Mouse (Mus musculus) ES-Bruce4 (cell line): ENCODE data around the gene Pde7b. TPM values are rescaled to one million over a fixed set of nuclear protein-coding genes. Genes with fewer than 3 reads are reported as not detected.

Experiments used
- H3K27ac ChIP-seq: 2 replicates; pipeline ENCODE4 v1.5.1; 2012; ENCODE audit warnings: low read length, inconsistent platforms; ENCODE audit not compliant: insufficient read depth
- H3K27me3 ChIP-seq: 2 replicates; pipeline ENCODE4 v1.6.1; 2012; ENCODE audit warnings: mild to moderate bottlenecking, low read length, inconsistent platforms; ENCODE audit not compliant: control insufficient read depth, poor library complexity, insufficient read depth, severe bottlenecking
- H3K36me3 ChIP-seq: 2 replicates; pipeline ENCODE4 v1.6.1; 2012; ENCODE audit warnings: inconsistent platforms, mild to moderate bottlenecking, low read length, moderate library complexity; ENCODE audit not compliant: control insufficient read depth, poor library complexity, insufficient read depth, severe bottlenecking
- H3K4me1 ChIP-seq: one replicate; pipeline ENCODE4 v1.8.1; 2011; ENCODE audit warnings: low read length; ENCODE audit not compliant: control insufficient read depth, insufficient read depth
- H3K4me3 ChIP-seq: 2 replicates; pipeline ENCODE4 v1.5.1; 2011; ENCODE audit warnings: low read depth, mild to moderate bottlenecking, low read length
- H3K9ac ChIP-seq: 2 replicates; pipeline ENCODE4 v1.6.1; 2012; ENCODE audit warnings: low read depth, mild to moderate bottlenecking, inconsistent platforms; ENCODE audit not compliant: poor library complexity, severe bottlenecking
- H3K9me3 ChIP-seq: replicated peaks from 2 replicates; pipeline ENCODE4 v1.6.1; 2012; ENCODE audit warnings: mild to moderate bottlenecking, low read length, inconsistent platforms; ENCODE audit not compliant: control insufficient read depth, poor library complexity, insufficient read depth, severe bottlenecking
- CTCF ChIP-seq: IDR thresholded peaks from one replicate; pipeline ENCODE4 v1.8.1; 2011; ENCODE audit warnings: low read depth, low read length
- EP300 ChIP-seq: IDR thresholded peaks from 2 replicates; pipeline ENCODE4 v1.6.1; 2011; ENCODE audit warnings: low read depth, low read length; ENCODE audit not compliant: insufficient read depth
- POLR2A ChIP-seq: IDR thresholded peaks from one replicate; pipeline ENCODE4 v1.8.1; 2011; ENCODE audit warnings: low read length; ENCODE audit not compliant: insufficient read depth
- polyA plus RNA-seq: library from polyadenylated mRNA; stranded (reverse); fragments of >200 nt; gene quantifications from 2 replicates; pipeline ENCODE4 v1.2.4, GENCODE M21; 2011; ENCODE audit warnings: low read depth; ENCODE audit not compliant: missing spikeins, insufficient read depth, insufficient read length

Pde7b gene
- polyA plus RNA-seq, 1 experiment: 0.18 TPM

DNA sequence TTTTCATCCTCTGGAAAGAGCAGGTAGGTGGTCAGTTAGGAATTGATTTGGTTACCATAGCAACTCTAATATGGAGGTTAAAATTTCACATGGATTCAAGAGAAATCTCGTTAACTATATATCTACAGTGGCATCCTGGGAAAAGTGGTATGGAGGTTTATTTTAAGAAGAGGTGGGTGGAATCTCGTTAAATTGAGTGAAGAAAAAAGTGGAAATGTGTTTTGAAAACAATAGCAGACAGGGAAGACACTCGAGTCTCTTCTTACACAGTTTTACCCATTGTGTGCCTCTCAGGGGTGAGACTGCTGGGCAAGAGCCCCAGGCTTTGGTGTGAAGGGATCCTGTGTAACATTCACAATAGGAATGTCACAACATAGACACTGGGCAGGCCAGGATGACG is 56.3 kb downstream of the Pde7b start:
- Histone ChIP-seq H3K36me3 (no peaks in the 10 kb centered on the region), H3K27me3 (no peaks in the 10 kb centered on the region), H3K4me1 (no peaks in the 10 kb centered on the region), H3K9ac (no peak overlapping the region), H3K4me3 (no peak overlapping the region), H3K27ac (no peak overlapping the region), H3K9me3 (no peaks in the 10 kb centered on the region)
- TF ChIP-seq POLR2A (no peak), EP300 (no peak), CTCF (no peak)

DNA sequence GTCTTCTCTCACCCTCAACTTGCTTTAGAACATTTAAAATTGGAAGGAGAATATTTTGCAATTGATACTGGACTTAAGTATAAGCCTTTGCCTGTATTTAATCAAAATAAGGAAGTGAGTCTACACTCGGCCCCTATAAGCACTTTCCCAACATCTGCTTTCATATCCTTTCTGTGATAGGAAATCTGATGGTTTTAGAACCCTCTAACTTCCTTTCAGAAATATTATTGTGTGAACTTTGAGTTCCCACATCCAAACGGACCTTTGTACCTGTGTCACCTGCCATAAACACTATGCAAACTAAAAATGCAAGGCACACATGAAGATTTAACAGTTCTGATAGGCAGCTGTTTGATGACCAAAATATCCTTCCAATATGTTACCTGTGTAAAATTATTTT is 58.2 kb downstream of the Pde7b start:
- Histone ChIP-seq H3K36me3 (no peaks in the 10 kb centered on the region), H3K27me3 (no peaks in the 10 kb centered on the region), H3K9ac (no peak overlapping the region), H3K4me1 (no peaks in the 10 kb centered on the region), H3K9me3 (no peaks in the 10 kb centered on the region), H3K27ac (no peak overlapping the region), H3K4me3 (no peak overlapping the region)
- TF ChIP-seq POLR2A: no peak
- TF ChIP-seq CTCF: no peak
- TF ChIP-seq EP300: no peak

- Histone ChIP-seq H3K4me3 (no peak overlapping the region), H3K36me3 (no peaks in the 10 kb centered on the region), H3K9ac (no peak overlapping the region), H3K9me3 (no peaks in the 10 kb centered on the region), H3K27ac (no peak overlapping the region), H3K27me3 (no peaks in the 10 kb centered on the region), H3K4me1 (no peaks in the 10 kb centered on the region)
- TF ChIP-seq EP300 (no peak), CTCF (no peak), POLR2A (no peak)
Measured at GRCm38 (mm10) chr10:20662951-20663350, 61.9 kb downstream of the Pde7b start.

GRCm38 (mm10) chr10:20661684-20662083 is 63.2 kb downstream of the Pde7b start:
- H3K9ac ChIP-seq: no peak overlapping the region
- no peak for TF ChIP-seq EP300
- no peaks in the 10 kb centered on the region for H3K9me3 ChIP-seq
- H3K4me3 ChIP-seq: no peak overlapping the region
- H3K36me3 ChIP-seq: no peaks in the 10 kb centered on the region
- H3K27me3 ChIP-seq: no peaks in the 10 kb centered on the region
- H3K4me1 ChIP-seq: no peaks in the 10 kb centered on the region
- H3K27ac ChIP-seq: no peak overlapping the region

- Histone ChIP-seq H3K4me1 (no peaks in the 10 kb centered on the region), H3K4me3 (no peak overlapping the region), H3K9me3 (no peaks in the 10 kb centered on the region), H3K36me3 (no peaks in the 10 kb centered on the region), H3K27me3 (no peaks in the 10 kb centered on the region), H3K9ac (no peak overlapping the region), H3K27ac (no peak overlapping the region)
- TF ChIP-seq POLR2A (no peak), EP300 (no peak), CTCF (no peak)
Measured at GRCm38 (mm10) chr10:20659718-20660117, 65.2 kb downstream of the Pde7b start.

- no peaks in the 10 kb centered on the region for H3K27me3 ChIP-seq
- H3K27ac ChIP-seq: no peak overlapping the region
- no peak overlapping the region for H3K4me3 ChIP-seq
- H3K9me3 ChIP-seq: no peaks in the 10 kb centered on the region
- no peaks in the 10 kb centered on the region for H3K4me1 ChIP-seq
- no peaks in the 10 kb centered on the region for H3K36me3 ChIP-seq
- no peak overlapping the region for H3K9ac ChIP-seq
- TF ChIP-seq POLR2A (no peak), EP300 (no peak), CTCF (no peak)
Measured at GRCm38 (mm10) chr10:20659268-20659667, 65.6 kb downstream of the Pde7b start.
